Mouse (Mus musculus): ENCODE data around the gene Znhit6. TPM values are rescaled to one million over a fixed set of nuclear protein-coding genes. Genes with fewer than 3 reads are reported as not detected.
A peak's percentile ranks its signal among the peaks of the same experiment; 100 is the strongest.

Znhit6 gene
- 49.9 and 56.8 TPM in 2 replicates for polyA plus RNA-seq (2016; fragmentation: Nextera tagmentation; extraction: Ambion mirVana)

GRCm38 (mm10) chr3:145575743-145576481, at the start of gene Znhit6:
Znhit6 (plus strand) TSS chr3:145576205.
- no peaks in the 10 kb centered on the region for H3K9me3 ChIP-seq
- 5% methylated on average over 37 of the region's 37 CpGs for WGBS
- peaks cover 14% of the 10 kb centered on the region for H3K4me1 ChIP-seq
- DNase-seq (ENCODE audit: extremely low spot score, low spot score): peak; percentile 94
- H3K36me3 ChIP-seq (replicated peaks): peaks cover 35% of the 10 kb centered on the region
- H3K27ac ChIP-seq: peak within 1 kb of the TSS; percentile 84
- no peaks in the 10 kb centered on the region for H3K27me3 ChIP-seq (ENCODE audit: poor library complexity, severe bottlenecking)
- peak within 1 kb of the TSS; percentile 82 for H3K4me3 ChIP-seq

- H3K27me3 ChIP-seq (ENCODE audit: poor library complexity, severe bottlenecking): no peaks in the 10 kb centered on the region
- 100% methylated on average over 1 of the region's 1 CpGs for WGBS
- DNase-seq (ENCODE audit: extremely low spot score, low spot score): no peak
Observed at GRCm38 (mm10) chr3:145537870-145538269, 38.1 kb upstream of the Znhit6 start.

GRCm38 (mm10) chr3:145548441-145549415, 27.3 kb upstream of the Znhit6 start:
- no peak overlapping the region for H3K4me3 ChIP-seq
- H3K27ac ChIP-seq: no peak overlapping the region
- H3K27me3 ChIP-seq (ENCODE audit: poor library complexity, severe bottlenecking): no peaks in the 10 kb centered on the region
- 90% methylated on average over 10 of the region's 10 CpGs for WGBS
- DNase-seq (ENCODE audit: extremely low spot score, low spot score): no peak
- H3K4me1 ChIP-seq: no peaks in the 10 kb centered on the region
- no peaks in the 10 kb centered on the region for H3K36me3 ChIP-seq (replicated peaks)
- no peaks in the 10 kb centered on the region for H3K9me3 ChIP-seq

More at GRCm38 (mm10) chr3:145537870-145538269, 38.1 kb upstream of the Znhit6 start:
- H3K36me3 ChIP-seq (replicated peaks): no peaks in the 10 kb centered on the region
- no peaks in the 10 kb centered on the region for H3K4me1 ChIP-seq
- no peak overlapping the region for H3K27ac ChIP-seq
- no peaks in the 10 kb centered on the region for H3K9me3 ChIP-seq
- no peak overlapping the region for H3K4me3 ChIP-seq

- no peaks in the 10 kb centered on the region for H3K9me3 ChIP-seq
- 82% methylated on average over 3 of the region's 3 CpGs for WGBS
- H3K27ac ChIP-seq: no peak overlapping the region
- H3K27me3 ChIP-seq (ENCODE audit: poor library complexity, severe bottlenecking): no peaks in the 10 kb centered on the region
- no peak for DNase-seq (ENCODE audit: extremely low spot score, low spot score)
- no peaks in the 10 kb centered on the region for H3K36me3 ChIP-seq (replicated peaks)
- no peaks in the 10 kb centered on the region for H3K4me1 ChIP-seq
- no peak overlapping the region for H3K4me3 ChIP-seq
Observed at GRCm38 (mm10) chr3:145550216-145550615, 25.8 kb upstream of the Znhit6 start.

- no peaks in the 10 kb centered on the region for H3K27me3 ChIP-seq (ENCODE audit: poor library complexity, severe bottlenecking)
- no peak overlapping the region for H3K27ac ChIP-seq
- H3K4me1 ChIP-seq: no peaks in the 10 kb centered on the region
- 80% methylated on average over 2 of the region's 2 CpGs for WGBS
- H3K9me3 ChIP-seq: no peaks in the 10 kb centered on the region
- H3K4me3 ChIP-seq: no peak overlapping the region
- no peak for DNase-seq (ENCODE audit: extremely low spot score, low spot score)
- H3K36me3 ChIP-seq (replicated peaks): no peaks in the 10 kb centered on the region
Observed at GRCm38 (mm10) chr3:145554388-145554787, 21.6 kb upstream of the Znhit6 start.

GRCm38 (mm10) chr3:145556206-145556605, 19.8 kb upstream of the Znhit6 start:
- Histone ChIP-seq H3K27ac (no peak overlapping the region), H3K36me3 (replicated peaks) (no peaks in the 10 kb centered on the region)
- WGBS: 94% methylated on average over 10 of the region's 10 CpGs

GRCm38 (mm10) chr3:145559675-145560074, 16.3 kb upstream of the Znhit6 start:
- no peaks in the 10 kb centered on the region for H3K36me3 ChIP-seq (replicated peaks)
- H3K4me1 ChIP-seq: no peaks in the 10 kb centered on the region
- H3K27ac ChIP-seq: no peak overlapping the region
- no peak overlapping the region for H3K4me3 ChIP-seq
- WGBS: 91% methylated on average over 5 of the region's 5 CpGs
- no peak for DNase-seq (ENCODE audit: extremely low spot score, low spot score)
- H3K27me3 ChIP-seq (ENCODE audit: poor library complexity, severe bottlenecking): no peaks in the 10 kb centered on the region
- peaks cover 4% of the 10 kb centered on the region; the same call in 1 of the 2 replicates for H3K9me3 ChIP-seq

More at GRCm38 (mm10) chr3:145556206-145556605, 19.8 kb upstream of the Znhit6 start:
- Histone ChIP-seq H3K4me1 (no peaks in the 10 kb centered on the region), H3K27me3 (ENCODE audit: poor library complexity, severe bottlenecking) (no peaks in the 10 kb centered on the region), H3K9me3 (no peaks in the 10 kb centered on the region), H3K4me3 (no peak overlapping the region)
- DNase-seq (ENCODE audit: extremely low spot score, low spot score): no peak

GRCm38 (mm10) chr3:145560117-145560516, 15.9 kb upstream of the Znhit6 start:
- WGBS: 88% methylated on average over 4 of the region's 4 CpGs

GRCm38 (mm10) chr3:145574468-145574867, 1.5 kb upstream of the Znhit6 start:
- Histone ChIP-seq H3K27ac (no peak overlapping the region), H3K9me3 (no peaks in the 10 kb centered on the region), H3K36me3 (replicated peaks) (peaks cover 23% of the 10 kb centered on the region), H3K4me1 (peaks cover 14% of the 10 kb centered on the region), H3K4me3 (no peak overlapping the region), H3K27me3 (ENCODE audit: poor library complexity, severe bottlenecking) (no peaks in the 10 kb centered on the region)
- DNase-seq (ENCODE audit: extremely low spot score, low spot score): no peak
- 85% methylated on average over 3 of the region's 3 CpGs for WGBS

More at GRCm38 (mm10) chr3:145560117-145560516, 15.9 kb upstream of the Znhit6 start:
- H3K4me1 ChIP-seq: no peaks in the 10 kb centered on the region
- no peak for DNase-seq (ENCODE audit: extremely low spot score, low spot score)
- no peaks in the 10 kb centered on the region for H3K27me3 ChIP-seq (ENCODE audit: poor library complexity, severe bottlenecking)
- no peak overlapping the region for H3K27ac ChIP-seq
- H3K36me3 ChIP-seq (replicated peaks): no peaks in the 10 kb centered on the region
- H3K9me3 ChIP-seq: peaks cover 4% of the 10 kb centered on the region; the same call in 1 of the 2 replicates
- no peak overlapping the region for H3K4me3 ChIP-seq

GRCm38 (mm10) chr3:145575340-145575739, 665 bp upstream of the Znhit6 start:
- WGBS: 84% methylated on average over 7 of the region's 7 CpGs
- H3K27ac ChIP-seq: no peak overlapping the region
- peak overlapping the region; percentile 82; the same call in 1 of the 2 replicates for H3K4me3 ChIP-seq

GRCm38 (mm10) chr3:145576482-145576822, 447 bp downstream of the Znhit6 start:
- WGBS: under 1% methylated on average over 11 of the region's 11 CpGs
- no peak for DNase-seq (ENCODE audit: extremely low spot score, low spot score)
- Histone ChIP-seq H3K4me1 (peaks cover 14% of the 10 kb centered on the region), H3K27me3 (ENCODE audit: poor library complexity, severe bottlenecking) (no peaks in the 10 kb centered on the region), H3K27ac (peak overlapping the region; percentile 84), H3K4me3 (peak overlapping the region; percentile 82), H3K36me3 (replicated peaks) (peaks cover 40% of the 10 kb centered on the region), H3K9me3 (no peaks in the 10 kb centered on the region)

More at GRCm38 (mm10) chr3:145575340-145575739, 665 bp upstream of the Znhit6 start:
- no peaks in the 10 kb centered on the region for H3K9me3 ChIP-seq
- no peak for DNase-seq (ENCODE audit: extremely low spot score, low spot score)
- H3K4me1 ChIP-seq: peaks cover 14% of the 10 kb centered on the region
- peaks cover 30% of the 10 kb centered on the region for H3K36me3 ChIP-seq (replicated peaks)
- no peaks in the 10 kb centered on the region for H3K27me3 ChIP-seq (ENCODE audit: poor library complexity, severe bottlenecking)

- no peak for DNase-seq (ENCODE audit: extremely low spot score, low spot score)
- Histone ChIP-seq H3K36me3 (replicated peaks) (peaks cover 45% of the 10 kb centered on the region), H3K4me1 (peaks cover 14% of the 10 kb centered on the region), H3K4me3 (peak overlapping the region; percentile 82), H3K27ac (peak overlapping the region; percentile 84), H3K9me3 (no peaks in the 10 kb centered on the region), H3K27me3 (ENCODE audit: poor library complexity, severe bottlenecking) (no peaks in the 10 kb centered on the region)
- WGBS: 31% methylated on average over 15 of the region's 15 CpGs
Observed at GRCm38 (mm10) chr3:145576876-145577275, 871 bp downstream of the Znhit6 start.

Measured in forebrain, embryonic 10.5 days (tissue).